Mouse (Mus musculus) embryonic facial prominence, embryonic 11.5 days (tissue): ENCODE data around the gene Crybb3. TPM values are rescaled to one million over a fixed set of nuclear protein-coding genes. Genes with fewer than 3 reads are reported as not detected.
"Not testable (repeated sequence)": the region's sequence is repeated elsewhere in the genome, so short reads cannot be mapped to it uniquely, and the experiment has no call there.

Experiments used
- ATAC-seq: fragments of 200-750 bp; cut with Nextera tagmentation; replicated peaks from 2 replicates; pipeline ENCODE4 v1.8.0; 2017; ENCODE audit warnings: low read depth; ENCODE audit not compliant: insufficient number of reproducible peaks, low FRiP score, low TSS enrichment
- DNase-seq: peaks from one replicate; pipeline ENCODE4 v3.0.0-alpha.2; 2015; ENCODE audit warnings: low spot score
- H3K27ac ChIP-seq: fragments of 300-500 bp; sonication (generic); replicated peaks from 2 replicates; pipeline ENCODE4 v1.5.1; 2014; ENCODE audit warnings: mild to moderate bottlenecking, low read depth, low read length, control low read depth
- H3K27me3 ChIP-seq: fragments of 300-500 bp; sonication (generic); 2 replicates; pipeline ENCODE4 v1.6.1; 2014; ENCODE audit warnings: mild to moderate bottlenecking, low read length, moderate library complexity, mixed read lengths; ENCODE audit not compliant: control insufficient read depth, insufficient read depth
- H3K36me3 ChIP-seq: fragments of 300-500 bp; sonication (generic); replicated peaks from 2 replicates; pipeline ENCODE4 v1.6.1; 2014; ENCODE audit warnings: low read depth, mild to moderate bottlenecking, low read length, moderate library complexity, mixed read lengths; ENCODE audit not compliant: control insufficient read depth, insufficient read depth
- H3K4me1 ChIP-seq: fragments of 300-500 bp; sonication (generic); 2 replicates; pipeline ENCODE4 v1.6.1; 2014; ENCODE audit warnings: low read length, mixed read lengths; ENCODE audit not compliant: control insufficient read depth, insufficient read depth
- H3K4me2 ChIP-seq: fragments of 300-500 bp; sonication (generic); 2 replicates; pipeline ENCODE4 v1.6.1; 2014; ENCODE audit warnings: low read depth, mild to moderate bottlenecking, control low read depth, low read length, moderate library complexity
- H3K4me3 ChIP-seq: fragments of 300-500 bp; sonication (generic); 2 replicates; pipeline ENCODE4 v1.5.1; 2014; ENCODE audit warnings: low read depth, low read length, control low read depth
- H3K9ac ChIP-seq: fragments of 300-500 bp; sonication (generic); replicated peaks from 2 replicates; pipeline ENCODE4 v1.6.1; 2014; ENCODE audit warnings: mild to moderate bottlenecking, control low read depth, low read length
- H3K9me3 ChIP-seq: fragments of 300-500 bp; sonication (generic); replicated peaks from 2 replicates; pipeline ENCODE4 v1.6.1; 2016; ENCODE audit warnings: mild to moderate bottlenecking, low read length, inconsistent platforms, mixed read lengths; ENCODE audit not compliant: control insufficient read depth
- WGBS: fragments of 180-500 bp; shearing (Covaris S2); extraction: QIAGEN DNeasy Blood & Tissue Kit; methylation state at CpG from one replicate; pipeline ENCODE4 v1.1.7; 2014; 5-methylcytosine and 5-hydroxymethylcytosine counted together
- polyA plus RNA-seq: library from polyadenylated mRNA; unstranded; fragments of >200 nt; fragmentation: Nextera tagmentation; extraction: Ambion mirVana; gene quantifications from 2 replicates; pipeline ENCODE4 v1.2.1, GENCODE M21; 2014

Crybb3 gene
- polyA plus RNA-seq, 1 experiment from 2014 or later = 4.0 TPM

- ATAC-seq = no peak
- H3K27me3 ChIP-seq = no peaks in the 10 kb centered on the region
- 22% methylated on average over 1 of the region's 1 CpGs for WGBS
- no peak for DNase-seq
- H3K4me1 ChIP-seq = no peaks in the 10 kb centered on the region; the same call in 1 of the 2 replicates
- no peak overlapping the region for H3K27ac ChIP-seq
- no peaks in the 10 kb centered on the region for H3K36me3 ChIP-seq
- 0 out of 2 replicates have a peak overlapping the region, but pooled peaks have one; percentile 15 for H3K9ac ChIP-seq
- no peak overlapping the region for H3K4me3 ChIP-seq
- no peak overlapping the region for H3K4me2 ChIP-seq
- no peaks in the 10 kb centered on the region for H3K9me3 ChIP-seq
These were observed 29.5 kb upstream of the Crybb3 start for GRCm38 (mm10) chr5:113110929-113111328.

GRCm38 (mm10) chr5:113109651-113110050 is 28.3 kb upstream of the Crybb3 start:
- H3K27ac ChIP-seq, H3K36me3 ChIP-seq, ATAC-seq, H3K9me3 ChIP-seq, H3K27me3 ChIP-seq, H3K4me2 ChIP-seq, H3K9ac ChIP-seq, DNase-seq, H3K4me1 ChIP-seq, H3K4me3 ChIP-seq: not testable (repeated sequence)
- WGBS = 88% methylated on average over 2 of the region's 2 CpGs

GRCm38 (mm10) chr5:113108165-113108764 is 26.9 kb upstream of the Crybb3 start:
- Histone ChIP-seq H3K27me3 (no peaks in the 10 kb centered on the region), H3K9me3 (no peaks in the 10 kb centered on the region), H3K4me3 (no peak overlapping the region), H3K27ac (no peak overlapping the region), H3K36me3 (no peaks in the 10 kb centered on the region), H3K4me2 (no peak overlapping the region), H3K4me1 (no peaks in the 10 kb centered on the region), H3K9ac (no peak overlapping the region)
- DNase-seq = no peak
- 78% methylated on average over 11 of the region's 11 CpGs for WGBS
- no peak for ATAC-seq

DNA sequence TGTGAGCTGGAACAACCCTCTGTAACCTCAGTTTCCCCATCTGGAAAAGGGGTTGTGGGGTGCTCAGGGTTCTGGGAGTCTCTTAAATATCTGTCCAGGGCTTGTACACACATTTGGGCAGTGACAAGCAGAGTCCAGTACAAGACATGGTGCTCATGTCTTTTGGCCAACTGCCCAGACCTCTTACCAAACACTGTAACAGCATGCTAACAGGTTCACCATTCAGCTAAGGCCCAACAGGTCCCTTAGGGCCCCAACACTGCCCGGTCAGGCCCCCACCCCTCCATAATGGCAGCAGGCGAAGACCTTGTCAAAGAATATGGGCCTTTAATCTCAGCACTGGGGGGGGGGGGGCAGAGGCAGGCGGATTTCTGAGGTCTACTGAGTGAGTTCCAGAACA is 26.3 kb upstream of the Crybb3 start:
- Histone ChIP-seq H3K36me3 (no peaks in the 10 kb centered on the region), H3K9me3 (no peaks in the 10 kb centered on the region), H3K9ac (no peak overlapping the region), H3K4me2 (no peak overlapping the region), H3K4me1 (no peaks in the 10 kb centered on the region), H3K4me3 (no peak overlapping the region), H3K27me3 (no peaks in the 10 kb centered on the region), H3K27ac (no peak overlapping the region)
- 65% methylated on average over 3 of the region's 3 CpGs for WGBS
- DNase-seq (no peak), ATAC-seq (no peak)

DNA sequence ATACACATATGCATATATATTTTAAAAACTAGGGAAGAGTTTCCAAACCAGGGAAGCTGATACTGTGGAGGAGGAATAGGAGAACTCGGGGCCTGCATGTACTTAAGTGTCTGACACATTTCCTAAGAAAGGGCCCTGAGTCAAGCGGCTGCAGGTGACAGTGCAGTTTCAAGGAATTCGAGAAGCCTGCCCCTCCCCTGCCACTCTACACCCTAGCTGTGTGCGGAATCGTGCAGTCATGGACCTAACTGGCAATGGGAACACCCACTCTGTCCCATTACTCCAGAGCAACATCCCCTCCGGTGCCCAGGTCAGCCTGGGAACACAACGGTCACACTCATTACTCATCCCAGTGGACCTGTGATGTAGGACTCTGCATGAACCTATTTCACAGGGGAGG is 25.2 kb upstream of the Crybb3 start:
- no peak overlapping the region for H3K27ac ChIP-seq
- no peaks in the 10 kb centered on the region for H3K36me3 ChIP-seq
- no peaks in the 10 kb centered on the region for H3K27me3 ChIP-seq
- ATAC-seq = no peak
- H3K4me3 ChIP-seq = no peak overlapping the region
- H3K4me2 ChIP-seq = no peak overlapping the region
- DNase-seq = no peak
- H3K9ac ChIP-seq = no peak overlapping the region
- H3K4me1 ChIP-seq = no peaks in the 10 kb centered on the region
- 71% methylated on average over 7 of the region's 7 CpGs for WGBS
- H3K9me3 ChIP-seq = no peaks in the 10 kb centered on the region

DNA sequence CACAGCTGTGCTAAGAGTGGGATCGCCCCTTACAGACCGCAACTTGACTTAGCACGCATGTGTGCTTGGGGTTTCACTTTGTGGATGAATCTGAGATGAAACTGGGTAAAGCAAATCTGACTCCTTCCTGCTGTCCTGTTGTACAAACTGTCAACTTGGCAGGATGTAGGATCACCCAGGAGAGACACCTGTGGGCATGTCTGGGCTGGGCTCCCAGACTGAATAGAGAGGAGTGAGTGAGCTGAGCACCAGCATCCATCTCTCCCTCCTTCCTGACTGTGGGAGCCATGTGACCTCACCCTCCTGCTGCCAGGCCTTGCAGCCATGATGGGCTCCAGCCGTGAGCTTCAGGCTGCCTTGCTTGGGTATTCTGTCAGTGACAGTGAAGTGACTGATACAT is 24.1 kb upstream of the Crybb3 start:
- WGBS = 91% methylated on average over 4 of the region's 4 CpGs
- Histone ChIP-seq H3K27ac (no peak overlapping the region), H3K27me3 (no peaks in the 10 kb centered on the region), H3K4me3 (no peak overlapping the region), H3K9ac (no peak overlapping the region), H3K36me3 (no peaks in the 10 kb centered on the region), H3K4me2 (no peak overlapping the region), H3K4me1 (no peaks in the 10 kb centered on the region), H3K9me3 (no peaks in the 10 kb centered on the region)
- DNase-seq = no peak
- no peak for ATAC-seq

GRCm38 (mm10) chr5:113105035-113105434 is 23.7 kb upstream of the Crybb3 start:
- no peak for DNase-seq
- no peak for ATAC-seq
- H3K9me3 ChIP-seq = no peaks in the 10 kb centered on the region
- no peaks in the 10 kb centered on the region for H3K4me1 ChIP-seq
- no peaks in the 10 kb centered on the region for H3K27me3 ChIP-seq
- no peak overlapping the region for H3K27ac ChIP-seq
- H3K4me2 ChIP-seq = no peak overlapping the region
- H3K4me3 ChIP-seq = no peak overlapping the region
- H3K9ac ChIP-seq = no peak overlapping the region
- WGBS = 83% methylated on average over 9 of the region's 9 CpGs
- no peaks in the 10 kb centered on the region for H3K36me3 ChIP-seq

DNA sequence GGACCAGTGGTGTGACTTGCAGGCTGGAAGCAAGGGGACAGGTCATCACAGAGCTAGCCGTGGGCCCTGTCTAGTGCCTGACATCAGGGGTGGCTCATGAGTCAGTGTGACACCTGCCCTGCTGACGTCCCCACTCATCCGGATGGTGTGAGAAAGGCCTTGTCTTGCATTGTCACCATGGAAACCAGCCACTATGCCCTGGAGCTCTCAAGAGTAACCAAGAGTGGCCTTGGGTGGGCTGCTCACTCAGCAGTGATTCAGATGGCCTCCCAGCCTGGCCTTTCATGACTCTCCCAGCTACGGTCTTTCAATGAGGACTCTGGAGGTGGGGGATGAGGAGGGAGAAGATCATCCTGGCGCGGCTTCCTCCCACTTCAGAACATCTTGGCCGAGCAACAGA is 21.1 kb upstream of the Crybb3 start:
- 68% methylated on average over 7 of the region's 7 CpGs for WGBS
- no peaks in the 10 kb centered on the region for H3K36me3 ChIP-seq
- H3K27me3 ChIP-seq = no peaks in the 10 kb centered on the region
- H3K4me2 ChIP-seq = no peak overlapping the region
- no peak overlapping the region for H3K9ac ChIP-seq
- H3K27ac ChIP-seq = no peak overlapping the region
- H3K9me3 ChIP-seq = no peaks in the 10 kb centered on the region
- H3K4me3 ChIP-seq = no peak overlapping the region
- ATAC-seq (no peak), DNase-seq (no peak)
- H3K4me1 ChIP-seq = no peaks in the 10 kb centered on the region
